Mouse (Mus musculus) megakaryocyte progenitor cell, adult 5-6 weeks (primary cell): ENCODE measurements around the gene Kat14. TPM values are rescaled to one million over a fixed set of nuclear protein-coding genes. Genes with fewer than 3 reads are reported as not detected.

Experiments
- ATAC-seq: replicated peaks from 2 replicates; pipeline ENCODE4 v1.8.0; 2016; ENCODE audit warnings: mild to moderate bottlenecking, moderate TSS enrichment, inconsistent platforms; ENCODE audit not compliant: poor library complexity
- total RNA-seq, 2 experiments: library from RNA; stranded (forward) in 1 of 2; stranded (reverse) in 1 of 2; fragments of 157-497, 149-512 nt in 1 of 2; fragments of 200-1000 nt in 1 of 2; gene quantifications; 2 replicates each; pipeline versions ENCODE4 v1.2.3 to v1.2.4; 2015 to 2017

The Kat14 gene
- total RNA-seq, 2 experiments from 2014 or later: 34.4 to 63.4 TPM

DNA sequence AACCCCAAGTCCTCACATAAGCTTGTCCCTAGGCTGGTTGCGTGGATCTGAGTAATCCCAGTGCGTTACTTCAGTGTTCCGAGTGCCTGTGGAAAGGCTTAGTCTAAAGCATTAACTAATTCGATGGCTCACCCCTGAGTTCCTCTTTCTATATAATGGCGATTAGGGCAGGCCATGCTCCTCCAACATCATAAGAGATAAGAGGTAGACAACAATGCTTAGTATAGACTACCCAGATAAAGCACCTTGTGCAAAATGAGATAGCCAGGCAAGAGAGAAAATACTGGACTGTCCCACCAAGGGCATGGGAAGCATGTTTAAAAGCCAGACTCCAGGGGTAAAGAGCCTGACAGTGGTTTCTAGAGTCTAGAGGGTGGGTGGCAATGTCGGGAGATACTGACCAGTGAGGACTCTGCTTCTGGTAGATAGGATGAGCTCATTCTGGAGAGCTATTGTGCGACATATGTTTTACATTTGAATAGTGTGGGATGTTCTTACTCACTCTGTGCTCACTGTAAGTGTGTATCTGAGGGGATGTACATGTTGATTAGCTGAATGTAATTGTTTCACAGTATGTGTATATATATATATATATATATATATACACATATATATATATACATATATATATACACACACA is 77.7 kb downstream of the Kat14 start:
- peak; percentile 46 for ATAC-seq

- 0 out of 2 replicates have a peak, but pooled peaks have one; percentile 30 for ATAC-seq
Measured at GRCm38 (mm10) chr2:144450378-144450777, 81.6 kb downstream of the Kat14 start.

- ATAC-seq: peak; percentile 94
Measured at GRCm38 (mm10) chr2:144452364-144453008, 83.7 kb downstream of the Kat14 start.

Other genes starting within 250 kb of the Kat14 start
- gene Mgme1, start 98.3 kb upstream of the Kat14 start, total RNA-seq (2015): 16.5 and 17.7 TPM in 2 replicates
- gene Mgme1, start 98.3 kb upstream of the Kat14 start, total RNA-seq (2017): 30.2 and 31.0 TPM in 2 replicates
- 269 and 285 TPM in 2 replicates for gene Snx5, start 98.1 kb upstream of the Kat14 start, total RNA-seq (2015)
- gene Snx5, start 98.1 kb upstream of the Kat14 start, total RNA-seq (2017): 297 and 304 TPM in 2 replicates
- gene Ovol2, start 36.8 kb upstream of the Kat14 start, total RNA-seq (2015): not detected in 2 replicates
- not detected in 2 replicates for gene Ovol2, start 36.8 kb upstream of the Kat14 start, total RNA-seq (2017)
- not detected in 2 replicates for gene Pet117, start within 50 bp of the Kat14 start, total RNA-seq (2015)
- 12.3 TPM in 1 of 2 replicates, not detected in the other for gene Pet117, start within 50 bp of the Kat14 start, total RNA-seq (2017)
- not detected in 2 replicates for gene Dzank1, start 158.4 kb downstream of the Kat14 start, total RNA-seq (2015)
- 0.03 TPM in 1 of 2 replicates, not detected in the other for gene Dzank1, start 158.4 kb downstream of the Kat14 start, total RNA-seq (2017)
- gene Polr3f, start 158.7 kb downstream of the Kat14 start, total RNA-seq (2015): 17.9 and 18.9 TPM in 2 replicates
- gene Polr3f, start 158.7 kb downstream of the Kat14 start, total RNA-seq (2017): 19.9 and 29.1 TPM in 2 replicates
- gene Rbbp9, start 181.9 kb downstream of the Kat14 start, total RNA-seq (2015): 12.9 and 17.9 TPM in 2 replicates
- 8.7 and 13.1 TPM in 2 replicates for gene Rbbp9, start 181.9 kb downstream of the Kat14 start, total RNA-seq (2017)
- 53.3 and 66.8 TPM in 2 replicates for gene Sec23b, start 187.2 kb downstream of the Kat14 start, total RNA-seq (2015)
- 118 and 125 TPM in 2 replicates for gene Sec23b, start 187.2 kb downstream of the Kat14 start, total RNA-seq (2017)
- gene Smim26, start 225.1 kb downstream of the Kat14 start, total RNA-seq (2015): 30.1 and 42.9 TPM in 2 replicates
- gene Smim26, start 225.1 kb downstream of the Kat14 start, total RNA-seq (2017): 23.5 and 27.0 TPM in 2 replicates
- 29.5 and 34.1 TPM in 2 replicates for gene Dtd1, start 230.9 kb downstream of the Kat14 start, total RNA-seq (2015)
- 59.8 and 63.1 TPM in 2 replicates for gene Dtd1, start 230.9 kb downstream of the Kat14 start, total RNA-seq (2017)